Mouse (Mus musculus) urinary bladder, postnatal 36 days (tissue): ENCODE results near the gene Bloc1s1.

ENCODE experiments used
- DNase-seq, 2 experiments: peaks; one replicate each; pipeline ENCODE4 v3.0.0; 2022; ENCODE audit warnings: low spot score in 2 of 2, mixed read lengths in 1 of 2

Gene Bloc1s1

GRCm38 (mm10) chr10:128933574-128933973 lies 9.7 kb upstream of the Bloc1s1 start, which contains the start of gene Itga7:
Gene Itga7 (plus strand): TSS chr10:128933818.
- DNase-seq: no peak

GRCm38 (mm10) chr10:128931441-128931840 lies 7.6 kb upstream of the Bloc1s1 start:
- no peak for DNase-seq

- DNase-seq: no peak
These were observed 6.0 kb upstream of the Bloc1s1 start for GRCm38 (mm10) chr10:128929638-128930378.

- DNase-seq: no peak
These were observed 4.5 kb upstream of the Bloc1s1 start for GRCm38 (mm10) chr10:128928356-128928755.

GRCm38 (mm10) chr10:128923013-128923691 lies 683 bp downstream of the Bloc1s1 start:
- DNase-seq: peak; percentile 93 to 97

- no peak for DNase-seq
These were observed 1.1 kb downstream of the Bloc1s1 start, which contains the start of gene Rdh5 for GRCm38 (mm10) chr10:128922822-128923012. Gene Rdh5 (minus strand): TSS chr10:128922888.

GRCm38 (mm10) chr10:128921883-128922821 lies 1.7 kb downstream of the Bloc1s1 start:
- DNase-seq: no peak

- DNase-seq: no peak
These were observed 2.6 kb downstream of the Bloc1s1 start for GRCm38 (mm10) chr10:128921251-128921650.

GRCm38 (mm10) chr10:128920736-128921161 lies 3.1 kb downstream of the Bloc1s1 start:
- DNase-seq: no peak

GRCm38 (mm10) chr10:128919966-128920365 lies 3.9 kb downstream of the Bloc1s1 start:
- no peak for DNase-seq

GRCm38 (mm10) chr10:128919203-128919631 lies 4.6 kb downstream of the Bloc1s1 start:
- no peak for DNase-seq

GRCm38 (mm10) chr10:128918246-128918645 lies 5.6 kb downstream of the Bloc1s1 start:
- DNase-seq: no peak

- DNase-seq: no peak
These were observed 6.4 kb downstream of the Bloc1s1 start for GRCm38 (mm10) chr10:128917400-128917799.

GRCm38 (mm10) chr10:128916665-128917064 lies 7.2 kb downstream of the Bloc1s1 start:
- no peak for DNase-seq

GRCm38 (mm10) chr10:128915550-128915949 lies 8.3 kb downstream of the Bloc1s1 start:
- DNase-seq: no peak

- no peak for DNase-seq
These were observed 10.1 kb downstream of the Bloc1s1 start for GRCm38 (mm10) chr10:128913696-128914095.

GRCm38 (mm10) chr10:128913219-128913618 lies 10.6 kb downstream of the Bloc1s1 start:
- DNase-seq: peak; percentile 78 to 85

GRCm38 (mm10) chr10:128912791-128913190 lies 11.0 kb downstream of the Bloc1s1 start:
- no peak for DNase-seq

- no peak for DNase-seq
These were observed 11.6 kb downstream of the Bloc1s1 start for GRCm38 (mm10) chr10:128912268-128912667.

- DNase-seq: no peak
These were observed 12.4 kb downstream of the Bloc1s1 start for GRCm38 (mm10) chr10:128911430-128911829.

GRCm38 (mm10) chr10:128910066-128910841 lies 13.6 kb downstream of the Bloc1s1 start:
- peak in 1 of 2 experiments; percentile 62 for DNase-seq
